ENCODE assay signal across 8 mouse cellular contexts in genomic region chr15:99584407-99585202, GRCm38 (mm10). TPM values are rescaled to one million over a fixed set of nuclear protein-coding genes. Genes with fewer than 3 reads are reported as not detected.
DNase-seq lines count a peak whose midpoint lies in the region; ATAC-seq lines count a peak whose summit lies in the region.

No protein-coding gene starts in this region.

- H3K4me2 ChIP-seq in heart, embryonic 12.5 days: peak overlapping the region; percentile 66
- H3K4me2 ChIP-seq in forebrain, embryonic 11.5 days (ENCODE audit: low read depth, low read length, severe bottlenecking): peak overlapping the region; percentile 53

- peaks cover 97% of the 10 kb centered on the region for H3K27me3 ChIP-seq in heart, embryonic 12.5 days (replicated peaks)
- peaks cover 60% of the 10 kb centered on the region for H3K27me3 ChIP-seq in forebrain, embryonic 11.5 days (ENCODE audit: control insufficient read depth, insufficient read depth, low read length)
- peaks cover 100% of the 10 kb centered on the region for H3K27me3 ChIP-seq in limb, embryonic 10.5 days (ENCODE audit: low read depth, poor library complexity, severe bottlenecking)
- peaks cover 100% of the 10 kb centered on the region for H3K27me3 ChIP-seq in midbrain, embryonic 10.5 days (ENCODE audit: low read depth, poor library complexity, severe bottlenecking)

- ATAC-seq in heart, embryonic 12.5 days (ENCODE audit: insufficient number of reproducible peaks, low FRiP score): no peak
- peak; percentile 51; the same call in 1 of the 2 replicates for ATAC-seq in forebrain, embryonic 11.5 days (replicated peaks; ENCODE audit: low FRiP score)

- intact Hi-C loops in heart, postnatal 36 days (cut with DNase I): no loop called here
- intact Hi-C loops in left cerebral cortex, postnatal 25 days (cut with DNase I): loop anchor here (5.0 kb wide), 1 partner anchor 87 kb away; no protein-coding TSS in a partner anchor

- no peak overlapping the region for H3K27ac ChIP-seq in heart, embryonic 12.5 days (ENCODE audit: poor library complexity, severe bottlenecking)
- H3K27ac ChIP-seq in forebrain, embryonic 11.5 days (ENCODE audit: low read depth, low read length): no peak overlapping the region
- H3K27ac ChIP-seq in limb, embryonic 10.5 days: no peak overlapping the region
- H3K27ac ChIP-seq in midbrain, embryonic 10.5 days (replicated peaks): peak overlapping the region; percentile 15; the same call in 1 of the 2 replicates

- H3K9ac ChIP-seq in heart, embryonic 12.5 days: no peak overlapping the region
- no peak overlapping the region; the same call in 1 of the 2 replicates for H3K9ac ChIP-seq in forebrain, embryonic 11.5 days (ENCODE audit: low read length)

- peaks cover 31% of the 10 kb centered on the region for H3K4me1 ChIP-seq in heart, embryonic 12.5 days (replicated peaks)
- peaks cover 12% of the 10 kb centered on the region for H3K4me1 ChIP-seq in forebrain, embryonic 11.5 days (replicated peaks; ENCODE audit: control insufficient read depth, insufficient read depth, low read length)
- H3K4me1 ChIP-seq in limb, embryonic 10.5 days: peaks cover 26% of the 10 kb centered on the region
- H3K4me1 ChIP-seq in midbrain, embryonic 10.5 days: peaks cover 34% of the 10 kb centered on the region

- 5% methylated on average over 24 of the region's 24 CpGs for WGBS in heart, embryonic 12.5 days
- under 1% methylated on average over 24 of the region's 24 CpGs for WGBS in forebrain, embryonic 11.5 days
- 2% methylated on average over 24 of the region's 24 CpGs for WGBS in limb, embryonic 10.5 days
- under 1% methylated on average over 24 of the region's 24 CpGs for WGBS in midbrain, embryonic 10.5 days

- peak overlapping the region; percentile 41 for H3K4me3 ChIP-seq in heart, embryonic 12.5 days
- 0 out of 2 replicates have a peak overlapping the region, but pooled peaks have one; percentile 3 for H3K4me3 ChIP-seq in forebrain, embryonic 11.5 days (ENCODE audit: low read depth, low read length)
- H3K4me3 ChIP-seq in limb, embryonic 10.5 days: peak overlapping the region; percentile 44
- peak overlapping the region; percentile 49 for H3K4me3 ChIP-seq in midbrain, embryonic 10.5 days

- no peaks in the 10 kb centered on the region for H3K9me3 ChIP-seq in heart, embryonic 12.5 days (replicated peaks)
- no peaks in the 10 kb centered on the region for H3K9me3 ChIP-seq in forebrain, embryonic 11.5 days (ENCODE audit: control insufficient read depth, low read length)
- no peaks in the 10 kb centered on the region for H3K9me3 ChIP-seq in limb, embryonic 10.5 days (replicated peaks)
- H3K9me3 ChIP-seq in midbrain, embryonic 10.5 days (replicated peaks): no peaks in the 10 kb centered on the region

- no peak for DNase-seq in heart, postnatal 36 days
- peak; percentile 68 for DNase-seq in forebrain, embryonic 11.5 days (ENCODE audit: low spot score)
- DNase-seq in limb, embryonic 10.5 days (ENCODE audit: low spot score): peak; percentile 60
- DNase-seq in midbrain, embryonic 10.5 days (ENCODE audit: low spot score): peak; percentile 58
- DNase-seq in left cerebral cortex, postnatal 25 days (ENCODE audit: low spot score in 2 of 2): no peak
- no peak for DNase-seq in adipocyte (ENCODE audit: low spot score)
- no peak for DNase-seq in right cerebral cortex, postnatal 14 days

- no peaks in the 10 kb centered on the region for H3K36me3 ChIP-seq in heart, embryonic 12.5 days
- no peaks in the 10 kb centered on the region for H3K36me3 ChIP-seq in forebrain, embryonic 11.5 days (ENCODE audit: control insufficient read depth, insufficient read depth, low read length)
- H3K36me3 ChIP-seq in limb, embryonic 10.5 days: no peaks in the 10 kb centered on the region
- no peaks in the 10 kb centered on the region for H3K36me3 ChIP-seq in midbrain, embryonic 10.5 days

RNA-seq across cellular contexts. Expression of gene Aqp2, which starts 5.8 kb away (rescaled TPM):
- not detected in 2 replicates for polyA plus RNA-seq in heart, embryonic 12.5 days (2016; fragmentation: Nextera tagmentation; extraction: Ambion mirVana)
- not detected for total RNA-seq in heart, postnatal 36 days (2021)
- not detected in 2 replicates for polyA plus RNA-seq in forebrain, embryonic 11.5 days (2014; fragmentation: Nextera tagmentation; extraction: Ambion mirVana)
- polyA plus RNA-seq in limb, embryonic 10.5 days (2016; fragmentation: Nextera tagmentation; extraction: Ambion mirVana): not detected in 2 replicates
- not detected in 2 replicates for polyA plus RNA-seq in midbrain, embryonic 10.5 days (2016; fragmentation: Nextera tagmentation; extraction: Ambion mirVana)
- total RNA-seq in left cerebral cortex, postnatal 25 days (2021): not detected

RNA-seq across cellular contexts. Expression of gene Aqp5, which starts 6.0 kb away (rescaled TPM):
- 0.58 and 0.70 TPM in 2 replicates for polyA plus RNA-seq in heart, embryonic 12.5 days (2016; fragmentation: Nextera tagmentation; extraction: Ambion mirVana)
- total RNA-seq in heart, postnatal 36 days (2021): not detected
- 0.17 TPM in 1 of 2 replicates, not detected in the other for polyA plus RNA-seq in forebrain, embryonic 11.5 days (2014; fragmentation: Nextera tagmentation; extraction: Ambion mirVana)
- not detected in 2 replicates for polyA plus RNA-seq in limb, embryonic 10.5 days (2016; fragmentation: Nextera tagmentation; extraction: Ambion mirVana)
- polyA plus RNA-seq in midbrain, embryonic 10.5 days (2016; fragmentation: Nextera tagmentation; extraction: Ambion mirVana): 0.61 TPM in 1 of 2 replicates, not detected in the other
- under 1 TPM; 0.50 to 0.76 TPM for total RNA-seq in left cerebral cortex, postnatal 25 days (2021)

RNA-seq across cellular contexts. Expression of gene Aqp6, which starts 16.6 kb away (rescaled TPM):
- polyA plus RNA-seq in heart, embryonic 12.5 days (2016; fragmentation: Nextera tagmentation; extraction: Ambion mirVana): not detected in 2 replicates
- not detected for total RNA-seq in heart, postnatal 36 days (2021)
- not detected in 2 replicates for polyA plus RNA-seq in forebrain, embryonic 11.5 days (2014; fragmentation: Nextera tagmentation; extraction: Ambion mirVana)
- not detected in 2 replicates for polyA plus RNA-seq in limb, embryonic 10.5 days (2016; fragmentation: Nextera tagmentation; extraction: Ambion mirVana)
- polyA plus RNA-seq in midbrain, embryonic 10.5 days (2016; fragmentation: Nextera tagmentation; extraction: Ambion mirVana): 0.16 TPM in 1 of 2 replicates, not detected in the other
- under 1 TPM; 0.48 to 0.62 TPM for total RNA-seq in left cerebral cortex, postnatal 25 days (2021)

RNA-seq across cellular contexts. Expression of gene Faim2, which starts 56.6 kb away (rescaled TPM):
- polyA plus RNA-seq in heart, embryonic 12.5 days (2016; fragmentation: Nextera tagmentation; extraction: Ambion mirVana): 0.09 and 0.15 TPM in 2 replicates
- total RNA-seq in heart, postnatal 36 days (2021): under 1 TPM; 0.31 to 0.33 TPM
- 0.21 and 0.95 TPM in 2 replicates for polyA plus RNA-seq in forebrain, embryonic 11.5 days (2014; fragmentation: Nextera tagmentation; extraction: Ambion mirVana)
- 0.26 TPM in 1 of 2 replicates, not detected in the other for polyA plus RNA-seq in limb, embryonic 10.5 days (2016; fragmentation: Nextera tagmentation; extraction: Ambion mirVana)
- polyA plus RNA-seq in midbrain, embryonic 10.5 days (2016; fragmentation: Nextera tagmentation; extraction: Ambion mirVana): 0.86 and 1.1 TPM in 2 replicates
- 100 to 1,000 TPM; 318 to 355 TPM for total RNA-seq in left cerebral cortex, postnatal 25 days (2021)

Comparison
In these comparisons a context has a peak if more than half of its experiments do, and no peak if none do; other contexts are left out.
1. DNase-seq: peak in forebrain, embryonic 11.5 days (single experiment), limb, embryonic 10.5 days (single experiment) and midbrain, embryonic 10.5 days (single experiment); none in heart, postnatal 36 days (0 of 2), left cerebral cortex, postnatal 25 days (0 of 2), adipocyte (single experiment) and right cerebral cortex, postnatal 14 days (single experiment).
2. Peak in every context shown above with its lines, with median percentiles within 50 percentile points of each other: H3K4me3 ChIP-seq.